16 mouse cellular contexts compared by ENCODE assay signal in the genomic region with DNA sequence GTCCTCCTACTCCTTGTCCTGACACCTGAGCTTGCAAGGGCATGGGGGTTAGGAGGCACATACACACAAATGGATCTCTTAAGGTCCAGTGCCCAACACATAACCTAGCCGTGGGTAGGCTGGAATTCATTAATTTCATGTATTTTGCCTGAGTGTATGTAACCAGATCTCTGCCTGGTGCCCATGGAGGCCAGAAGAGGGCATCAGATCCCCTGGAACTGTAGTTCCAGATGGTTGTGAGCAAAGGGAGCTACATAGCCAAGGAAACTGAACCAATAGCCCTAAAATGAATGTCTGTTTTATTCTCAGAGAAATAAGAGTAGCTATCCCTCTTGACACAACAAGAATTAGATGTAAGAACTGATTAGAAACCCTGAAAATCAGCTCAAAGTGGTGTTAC. TPM values are rescaled to one million over a fixed set of nuclear protein-coding genes. Genes with fewer than 3 reads are reported as not detected.
DNase-seq lines count a peak whose midpoint lies in the region; ATAC-seq and TF ChIP-seq lines count a peak whose summit lies in the region.
"Had no signal": no experiment of that assay in that cellular context is flagged by ENCODE, and none has a peak within 500 bp of the region (broad histone marks: within the 10 kb centered on the region; RNA-seq: fewer than 3 reads in every experiment).

No protein-coding gene starts in this region.

- no peak overlapping the region for H3K9ac ChIP-seq in midbrain, postnatal 0 days (replicated peaks; ENCODE audit: low read length, poor library complexity, severe bottlenecking)
- H3K9ac ChIP-seq in midbrain, embryonic 13.5 days (replicated peaks): no peak overlapping the region
- H3K9ac ChIP-seq: forebrain, embryonic 12.5 days had no signal

- H3K27me3 ChIP-seq in midbrain, postnatal 0 days (ENCODE audit: insufficient read depth, low read length): no peaks in the 10 kb centered on the region
- H3K27me3 ChIP-seq in midbrain, embryonic 13.5 days: no peaks in the 10 kb centered on the region
- H3K27me3 ChIP-seq: forebrain, embryonic 12.5 days had no signal

- no peaks in the 10 kb centered on the region for H3K9me3 ChIP-seq in midbrain, postnatal 0 days (ENCODE audit: low read length)
- H3K9me3 ChIP-seq in midbrain, embryonic 13.5 days: no peaks in the 10 kb centered on the region
- H3K9me3 ChIP-seq: forebrain, embryonic 12.5 days; G1E had no signal

- peak; percentile 42; the same call in 1 of the 2 replicates for TF ChIP-seq CTCF in gastrocnemius, adult 2 months (IDR thresholded peaks at IDR 0.05)
- TF ChIP-seq CTCF in layer of hippocampus, adult 2 months (conservative IDR thresholded peaks at IDR 0.05): peak; percentile 71
- TF ChIP-seq CTCF in midbrain, postnatal 0 days (IDR thresholded peaks at IDR 0.05): peak; percentile 72

- H3K4me3 ChIP-seq in gastrocnemius, adult 2 months: no peak overlapping the region
- H3K4me3 ChIP-seq in layer of hippocampus, adult 2 months: no peak overlapping the region
- no peak overlapping the region for H3K4me3 ChIP-seq in midbrain, postnatal 0 days (ENCODE audit: low read depth, low read length)
- no peak overlapping the region for H3K4me3 ChIP-seq in midbrain, embryonic 13.5 days (replicated peaks)
- H3K4me3 ChIP-seq: forebrain, embryonic 12.5 days had no signal

- H3K4me1 ChIP-seq in midbrain, postnatal 0 days (ENCODE audit: insufficient read depth, low read length): no peaks in the 10 kb centered on the region
- no peaks in the 10 kb centered on the region for H3K4me1 ChIP-seq in midbrain, embryonic 13.5 days (replicated peaks)

- no peak overlapping the region for H3K4me2 ChIP-seq in midbrain, postnatal 0 days (ENCODE audit: low read depth, low read length, poor library complexity, severe bottlenecking)
- no peak overlapping the region for H3K4me2 ChIP-seq in midbrain, embryonic 13.5 days (replicated peaks)
- H3K4me2 ChIP-seq: forebrain, embryonic 12.5 days had no signal

- intact Hi-C loops in gastrocnemius, adult 2 months (cut with DNase I): no loop called here

- no peak for DNase-seq in gastrocnemius, adult 2 months
- DNase-seq in gastrocnemius, postnatal 4 days (ENCODE audit: low spot score in 2 of 2): no peak
- no peak for DNase-seq in layer of hippocampus, adult 2 months (ENCODE audit: low spot score in 2 of 2)
- DNase-seq in layer of hippocampus, postnatal 25 days (ENCODE audit: extremely low spot score in 1 of 2, low spot score in 1 of 2): no peak
- no peak for DNase-seq in midbrain, postnatal 0 days (ENCODE audit: low spot score)
- no peak for DNase-seq in adrenal gland, postnatal 10 days
- DNase-seq in left cerebral cortex, adult 11 months (ENCODE audit: low spot score): no peak
- DNase-seq: cerebellum, adult 18-20 months; heart, adult 18-20 months; kidney, adult 18-20 months; liver; right cerebral cortex, postnatal 25 days; thymus, postnatal 14 days had no signal

- ATAC-seq in midbrain, postnatal 0 days (ENCODE audit: low FRiP score): no peak
- ATAC-seq in midbrain, embryonic 13.5 days: no peak

- WGBS in midbrain, postnatal 0 days: 58% methylated on average over 1 of the region's 1 CpGs
- WGBS in midbrain, embryonic 13.5 days: 64% methylated on average over 1 of the region's 1 CpGs

- peaks cover 5% of the 10 kb centered on the region; the same call in 1 of the 2 replicates for H3K36me3 ChIP-seq in midbrain, postnatal 0 days (ENCODE audit: insufficient read depth, low read length)
- peaks cover 33% of the 10 kb centered on the region for H3K36me3 ChIP-seq in midbrain, embryonic 13.5 days

- no peak overlapping the region for H3K27ac ChIP-seq in gastrocnemius, adult 2 months
- no peak overlapping the region for H3K27ac ChIP-seq in layer of hippocampus, adult 2 months
- H3K27ac ChIP-seq in midbrain, postnatal 0 days (ENCODE audit: low read depth, low read length): no peak overlapping the region
- H3K27ac ChIP-seq in midbrain, embryonic 13.5 days: no peak overlapping the region
- H3K27ac ChIP-seq: forebrain, embryonic 12.5 days had no signal

RNA-seq across cellular contexts. Expression of a gene that starts 26.2 kb away (rescaled TPM):
- total RNA-seq in gastrocnemius, adult 2 months (2021): 1,000 to 10,000 TPM in 1 of 2 experiments, 100 to 1,000 TPM in 1; 528 to 1,790 TPM
- 100 to 1,000 TPM; 322 to 324 TPM for total RNA-seq in gastrocnemius, postnatal 4 days (2021)
- total RNA-seq in layer of hippocampus, adult 2 months (2021): not detected
- total RNA-seq in layer of hippocampus, postnatal 25 days (2021): under 1 TPM in 1 of 2 experiments, not detected in 1; 0.39 TPM
- total RNA-seq in midbrain, postnatal 0 days (2014; rRNA removed): 0.66 TPM in 1 of 2 replicates, not detected in the other
- 0.29 TPM in 1 of 2 replicates, not detected in the other for polyA plus RNA-seq in midbrain, postnatal 0 days (2015; fragmentation: Nextera tagmentation; extraction: Ambion mirVana)
- polyA plus RNA-seq in midbrain, embryonic 13.5 days (2015; fragmentation: Nextera tagmentation; extraction: Ambion mirVana): not detected in 2 replicates
- total RNA-seq in adrenal gland, postnatal 10 days (2021): 10 to 100 TPM; 10.6 to 78.0 TPM
- total RNA-seq: G1E had no signal
- polyA plus RNA-seq: G1E had no signal

RNA-seq across cellular contexts. Expression of a gene that starts 31.5 kb away (rescaled TPM):
- total RNA-seq in gastrocnemius, adult 2 months (2021): 1 to 10 TPM in 1 of 2 experiments, under 1 TPM in 1; 0.99 to 1.3 TPM
- 10 to 100 TPM; 11.8 to 13.4 TPM for total RNA-seq in gastrocnemius, postnatal 4 days (2021)
- 1 to 10 TPM; 4.4 to 5.0 TPM for total RNA-seq in layer of hippocampus, adult 2 months (2021)
- total RNA-seq in layer of hippocampus, postnatal 25 days (2021): 1 to 10 TPM; 5.5 to 6.4 TPM
- 14.6 and 20.8 TPM in 2 replicates for total RNA-seq in midbrain, postnatal 0 days (2014; rRNA removed)
- 7.9 and 8.3 TPM in 2 replicates for polyA plus RNA-seq in midbrain, postnatal 0 days (2015; fragmentation: Nextera tagmentation; extraction: Ambion mirVana)
- polyA plus RNA-seq in midbrain, embryonic 13.5 days (2015; fragmentation: Nextera tagmentation; extraction: Ambion mirVana): 9.2 and 11.2 TPM in 2 replicates
- 10 to 100 TPM; 13.4 to 13.9 TPM for total RNA-seq in adrenal gland, postnatal 10 days (2021)
- total RNA-seq: G1E had no signal

RNA-seq across cellular contexts. Expression of a gene that starts 59.1 kb away (rescaled TPM):
- total RNA-seq in gastrocnemius, adult 2 months (2021): 10 to 100 TPM; 43.4 to 51.7 TPM
- total RNA-seq in gastrocnemius, postnatal 4 days (2021): 10 to 100 TPM; 57.0 to 57.9 TPM
- 10 to 100 TPM; 50.2 to 66.0 TPM for total RNA-seq in layer of hippocampus, adult 2 months (2021)
- total RNA-seq in layer of hippocampus, postnatal 25 days (2021): 10 to 100 TPM; 51.2 to 57.6 TPM
- total RNA-seq in midbrain, postnatal 0 days (2014; rRNA removed): 25.0 and 51.6 TPM in 2 replicates
- 102 and 106 TPM in 2 replicates for polyA plus RNA-seq in midbrain, postnatal 0 days (2015; fragmentation: Nextera tagmentation; extraction: Ambion mirVana)
- 136 and 140 TPM in 2 replicates for polyA plus RNA-seq in midbrain, embryonic 13.5 days (2015; fragmentation: Nextera tagmentation; extraction: Ambion mirVana)
- 10 to 100 TPM; 64.3 to 66.0 TPM for total RNA-seq in adrenal gland, postnatal 10 days (2021)
